Mouse (Mus musculus) midbrain, embryonic 11.5 days (tissue): ENCODE results near the gene Megf9. TPM values are rescaled to one million over a fixed set of nuclear protein-coding genes. Genes with fewer than 3 reads are reported as not detected.

Experiments
- ATAC-seq: fragments of 200-750 bp; cut with Nextera tagmentation; 2 replicates; pipeline ENCODE4 v1.8.0; 2017; ENCODE audit warnings: moderate TSS enrichment, moderate library complexity; ENCODE audit not compliant: low FRiP score
- DNase-seq: peaks from one replicate; pipeline ENCODE4 v3.0.0; 2015; ENCODE audit warnings: low spot score; ENCODE audit errors: missing footprints
- H3K27ac ChIP-seq: fragments of 300-500 bp; sonication (generic); 2 replicates; pipeline ENCODE4 v1.5.1; 2014; ENCODE audit warnings: low read depth, low read length
- H3K27me3 ChIP-seq: fragments of 300-500 bp; sonication (generic); 2 replicates; pipeline ENCODE4 v1.6.1; 2014; ENCODE audit warnings: mild to moderate bottlenecking, low read length, moderate library complexity, mixed read lengths; ENCODE audit not compliant: control insufficient read depth, insufficient read depth
- H3K36me3 ChIP-seq: fragments of 300-500 bp; sonication (generic); 2 replicates; pipeline ENCODE4 v1.6.1; 2014; ENCODE audit warnings: mild to moderate bottlenecking, low read length, moderate library complexity, mixed read lengths; ENCODE audit not compliant: control insufficient read depth, insufficient read depth
- H3K4me1 ChIP-seq: fragments of 300-500 bp; sonication (generic); 2 replicates; pipeline ENCODE4 v1.6.1; 2014; ENCODE audit warnings: low read length; ENCODE audit not compliant: control insufficient read depth, insufficient read depth
- H3K4me2 ChIP-seq: fragments of 300-500 bp; sonication (generic); 2 replicates; pipeline ENCODE4 v1.6.1; 2014; ENCODE audit warnings: mild to moderate bottlenecking, moderate library complexity
- H3K4me3 ChIP-seq: fragments of 300-500 bp; sonication (generic); 2 replicates; pipeline ENCODE4 v1.5.1; 2014; ENCODE audit warnings: low read depth, low read length
- H3K9ac ChIP-seq: fragments of 300-500 bp; sonication (generic); 2 replicates; pipeline ENCODE4 v1.6.1; 2014; ENCODE audit warnings: low read length
- H3K9me3 ChIP-seq: fragments of 300-500 bp; sonication (generic); 2 replicates; pipeline ENCODE4 v1.6.1; 2016; ENCODE audit warnings: low read length; ENCODE audit not compliant: control insufficient read depth
- WGBS: fragments of 180-500 bp; shearing (Covaris S2); extraction: QIAGEN DNeasy Blood & Tissue Kit; methylation state at CpG from one replicate; pipeline ENCODE4 v1.1.7; 2014; 5-methylcytosine and 5-hydroxymethylcytosine counted together
- polyA plus RNA-seq: library from polyadenylated mRNA; unstranded; fragments of >200 nt; fragmentation: Nextera tagmentation; extraction: Ambion mirVana; gene quantifications from 2 replicates; pipeline ENCODE4 v1.2.1, GENCODE M21; 2014

The Megf9 gene
- polyA plus RNA-seq, 1 experiment from 2014 or later: 28.6 TPM

DNA sequence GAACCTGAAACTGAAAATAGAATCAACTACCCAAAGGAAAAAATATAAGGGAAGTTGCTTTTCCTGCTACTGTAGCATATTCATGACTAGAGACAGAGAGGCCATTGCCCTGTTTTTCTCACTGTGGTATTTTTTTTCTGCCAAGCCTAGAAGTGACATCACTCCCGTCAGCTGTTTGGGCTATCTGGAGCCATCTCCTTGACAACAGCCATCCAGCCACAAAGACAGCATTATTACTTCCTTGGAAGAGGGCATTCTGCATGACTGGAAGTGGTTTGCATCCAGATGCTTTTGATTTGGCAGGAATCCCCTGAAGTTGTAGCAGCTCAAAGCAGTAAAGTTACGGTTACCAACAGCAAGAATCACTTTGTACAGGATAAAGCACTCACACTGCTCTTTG, 122.7 kb downstream of the Megf9 start:
- WGBS: 25% methylated on average over 2 of the region's 2 CpGs
- DNase-seq (no peak), ATAC-seq (peak; percentile 22)
- Histone ChIP-seq H3K27ac (peak overlapping the region; percentile 36; the same call in 1 of the 2 replicates), H3K4me1 (peaks cover 13% of the 10 kb centered on the region), H3K4me3 (no peak overlapping the region), H3K27me3 (no peaks in the 10 kb centered on the region), H3K9ac (no peak overlapping the region), H3K36me3 (no peaks in the 10 kb centered on the region), H3K4me2 (no peak overlapping the region), H3K9me3 (no peaks in the 10 kb centered on the region)

DNA sequence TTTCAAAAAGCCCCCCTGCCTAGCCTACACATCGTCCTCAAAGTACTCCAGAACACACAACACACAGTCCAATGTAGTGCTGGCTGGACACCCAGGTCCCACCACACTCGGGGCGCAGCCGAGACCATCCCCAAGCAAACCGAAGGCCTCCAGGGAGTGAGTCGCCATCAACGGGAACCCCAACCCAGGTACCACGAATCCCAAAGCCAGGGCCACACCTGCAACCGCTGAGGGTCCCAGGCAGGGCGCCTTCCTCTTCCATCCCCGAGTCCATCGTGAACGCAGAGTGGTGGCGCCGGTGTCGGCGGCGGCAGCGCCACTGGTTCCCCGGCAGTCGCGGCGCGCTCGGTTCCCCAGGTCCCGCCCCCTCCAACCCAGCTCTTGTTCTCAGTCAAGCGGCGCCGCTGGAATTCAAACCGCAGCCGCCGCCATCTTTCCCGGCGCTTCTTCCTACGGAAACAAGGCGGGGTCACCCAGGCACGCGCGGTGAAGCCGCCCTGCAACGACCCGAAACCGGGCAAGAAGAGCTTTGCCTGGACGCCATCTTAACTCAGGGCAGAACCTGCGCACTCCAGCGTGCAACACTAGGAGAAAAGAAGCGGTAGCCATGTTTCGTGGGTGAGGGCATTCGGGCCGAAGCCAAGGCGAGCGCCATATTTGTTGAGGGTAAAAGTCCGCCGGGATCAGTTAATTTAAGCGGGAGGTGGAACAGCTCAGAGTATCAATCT, 124.6 kb downstream of the Megf9 start, which contains the start of gene Cdk5rap2:
Cdk5rap2 (minus strand) TSS at position 450 of the 728 bp plus-strand sequence.
- Histone ChIP-seq H3K27me3 (no peaks in the 10 kb centered on the region), H3K9ac (peak within 1 kb of the TSS; percentile 76), H3K36me3 (no peaks in the 10 kb centered on the region), H3K4me1 (peaks cover 15% of the 10 kb centered on the region), H3K4me2 (peak within 1 kb of the TSS; percentile 50), H3K27ac (peak within 1 kb of the TSS; percentile 71), H3K4me3 (peak within 1 kb of the TSS; percentile 66), H3K9me3 (no peaks in the 10 kb centered on the region)
- under 1% methylated on average over 55 of the region's 55 CpGs for WGBS
- DNase-seq: peak; percentile 98
- ATAC-seq: peak; percentile 97

DNA sequence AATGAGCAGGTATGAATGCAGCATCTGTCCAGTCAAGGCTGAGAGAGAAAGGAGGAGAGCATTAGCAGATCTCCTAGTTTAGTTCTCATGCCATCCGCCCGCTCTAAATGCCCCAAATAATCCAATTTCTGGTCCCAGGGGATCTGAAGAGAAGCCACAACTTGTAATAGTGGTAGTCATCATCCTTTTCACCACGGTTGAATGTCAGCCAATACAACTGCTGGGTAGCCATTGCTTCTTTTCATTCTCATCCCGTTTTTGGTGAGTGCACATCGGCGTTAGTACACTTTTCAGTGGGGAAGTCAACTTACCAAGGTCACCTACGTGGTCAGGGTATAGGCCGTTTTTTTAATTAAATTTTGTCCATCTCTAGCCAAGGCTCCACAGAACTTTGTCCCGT, 125.3 kb downstream of the Megf9 start:
- H3K4me3 ChIP-seq: peak overlapping the region; percentile 66
- WGBS: 17% methylated on average over 9 of the region's 9 CpGs
- H3K9me3 ChIP-seq: no peaks in the 10 kb centered on the region
- H3K4me1 ChIP-seq: peaks cover 15% of the 10 kb centered on the region
- H3K27ac ChIP-seq: no peak overlapping the region
- DNase-seq (peak; percentile 88), ATAC-seq (no peak)
- H3K27me3 ChIP-seq: no peaks in the 10 kb centered on the region
- H3K4me2 ChIP-seq: peak overlapping the region; percentile 50
- H3K36me3 ChIP-seq: no peaks in the 10 kb centered on the region
- peak overlapping the region; percentile 76 for H3K9ac ChIP-seq

DNA sequence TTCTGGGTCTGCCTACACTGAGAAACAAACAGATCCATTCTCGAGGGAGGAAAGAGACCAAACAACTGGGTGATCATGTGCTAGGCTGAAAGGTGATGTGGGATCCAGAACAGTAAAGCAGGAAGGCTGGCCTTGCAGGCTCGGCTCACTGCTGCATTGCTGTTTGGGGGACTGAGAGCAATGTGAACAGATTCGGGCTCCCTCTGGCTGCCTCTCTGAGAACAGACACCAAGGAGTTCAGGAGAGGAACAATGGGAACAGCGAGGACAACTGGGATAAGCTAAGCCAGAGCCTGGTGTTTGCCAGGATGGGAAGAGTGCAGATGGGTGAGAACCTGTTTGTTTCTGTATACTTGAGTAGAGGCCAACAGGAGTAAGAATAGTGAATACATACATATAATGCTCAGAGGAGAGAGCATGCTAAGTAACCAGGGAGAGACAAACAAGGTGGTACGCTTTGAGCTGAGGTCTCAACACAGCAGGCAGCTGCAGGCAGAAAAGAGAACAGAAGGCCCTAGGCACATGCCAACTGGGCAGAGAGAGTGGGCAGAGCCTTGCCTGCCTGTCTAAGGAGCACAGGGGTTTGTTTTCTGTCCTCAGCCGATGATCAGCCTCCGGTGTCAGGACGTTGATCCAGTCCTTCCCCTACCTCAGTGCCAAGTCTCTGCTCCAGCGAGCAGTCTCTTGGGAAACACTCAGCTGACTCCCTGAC, 132.5 kb downstream of the Megf9 start:
- Histone ChIP-seq H3K27ac (no peak overlapping the region), H3K9me3 (no peaks in the 10 kb centered on the region), H3K4me3 (no peak overlapping the region), H3K4me1 (peaks cover 2% of the 10 kb centered on the region; the same call in 1 of the 2 replicates), H3K4me2 (no peak overlapping the region), H3K36me3 (peaks cover 12% of the 10 kb centered on the region; the same call in 1 of the 2 replicates), H3K9ac (no peak overlapping the region), H3K27me3 (no peaks in the 10 kb centered on the region)
- no peak for DNase-seq
- peak; percentile 72; the same call in 1 of the 2 replicates for ATAC-seq
- 61% methylated on average over 9 of the region's 9 CpGs for WGBS

DNA sequence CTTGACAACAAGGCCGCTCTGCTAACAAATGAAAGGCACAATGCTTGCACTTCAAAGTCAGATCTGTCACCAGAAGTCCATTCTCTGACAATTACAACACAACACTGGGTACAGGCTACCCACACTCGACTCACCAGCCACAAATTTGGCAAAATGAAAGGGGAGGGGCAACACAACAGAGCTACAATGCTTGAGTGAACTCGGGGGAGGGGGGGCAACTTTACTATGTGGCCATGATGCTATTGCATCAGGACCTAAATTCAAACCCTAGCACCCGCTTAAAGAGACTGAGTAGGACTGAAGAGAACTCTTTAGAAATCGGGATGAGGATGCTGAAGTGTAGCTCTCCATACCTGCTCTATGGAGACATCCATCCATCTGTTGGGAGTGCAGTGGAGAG, 135.3 kb downstream of the Megf9 start:
- Histone ChIP-seq H3K9me3 (no peaks in the 10 kb centered on the region), H3K4me3 (no peak overlapping the region)
- WGBS: 89% methylated on average over 5 of the region's 5 CpGs

DNA sequence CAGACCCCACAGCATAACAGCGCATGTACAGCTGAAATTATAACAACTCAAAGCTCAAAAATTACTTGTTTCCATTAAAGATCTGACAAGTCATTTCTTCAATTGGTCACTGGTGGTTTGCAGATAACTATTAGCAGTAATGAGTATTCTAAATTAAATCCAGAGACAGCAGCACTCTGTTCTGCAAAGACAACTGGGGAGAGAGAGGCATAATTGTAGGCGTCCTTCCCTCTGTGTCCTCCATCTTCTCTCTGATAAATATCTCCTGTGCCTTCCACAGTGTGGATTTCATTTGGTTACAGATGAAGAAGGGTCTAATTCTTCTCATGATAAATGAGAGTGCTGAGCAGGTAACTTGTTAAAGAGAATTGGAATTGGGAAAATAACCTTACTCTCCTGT, 135.7 kb downstream of the Megf9 start:
- ATAC-seq: no peak
- Histone ChIP-seq H3K9ac (no peak overlapping the region), H3K27me3 (no peaks in the 10 kb centered on the region), H3K27ac (no peak overlapping the region), H3K4me1 (no peaks in the 10 kb centered on the region), H3K9me3 (no peaks in the 10 kb centered on the region), H3K4me2 (no peak overlapping the region), H3K36me3 (peaks cover 12% of the 10 kb centered on the region; the same call in 1 of the 2 replicates), H3K4me3 (no peak overlapping the region)
- DNase-seq: no peak
- WGBS: 95% methylated on average over 2 of the region's 2 CpGs

More for the DNA sequence above, 135.3 kb downstream of the Megf9 start:
- no peak for DNase-seq
- no peak overlapping the region for H3K27ac ChIP-seq
- H3K4me2 ChIP-seq: no peak overlapping the region
- no peaks in the 10 kb centered on the region for H3K4me1 ChIP-seq
- H3K36me3 ChIP-seq: peaks cover 12% of the 10 kb centered on the region; the same call in 1 of the 2 replicates
- ATAC-seq: no peak
- no peak overlapping the region for H3K9ac ChIP-seq
- H3K27me3 ChIP-seq: no peaks in the 10 kb centered on the region

DNA sequence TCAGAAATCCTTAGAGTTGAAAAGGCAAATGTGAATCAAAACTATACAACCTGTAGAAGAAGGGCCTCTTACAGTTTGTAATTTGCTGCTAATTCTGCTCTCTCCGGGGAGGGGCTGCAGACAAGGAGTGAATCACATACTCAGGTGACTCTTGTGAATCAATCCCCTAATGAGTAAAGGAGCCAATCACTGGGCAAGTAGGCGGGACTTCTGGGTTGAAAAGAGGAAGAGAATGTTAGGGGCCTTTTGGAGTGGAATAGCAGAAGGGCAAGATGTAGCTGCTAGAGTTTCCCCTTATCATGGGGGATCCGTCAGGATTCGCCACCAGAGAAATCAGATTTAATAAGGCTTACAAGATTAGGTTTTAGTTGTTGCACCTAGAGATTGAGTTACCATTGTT, 136.7 kb downstream of the Megf9 start:
- 84% methylated on average over 4 of the region's 4 CpGs for WGBS
- no peak for ATAC-seq
- Histone ChIP-seq H3K9me3 (no peaks in the 10 kb centered on the region), H3K27me3 (no peaks in the 10 kb centered on the region), H3K4me2 (no peak overlapping the region), H3K27ac (no peak overlapping the region), H3K4me3 (no peak overlapping the region), H3K9ac (no peak overlapping the region), H3K36me3 (peaks cover 12% of the 10 kb centered on the region; the same call in 1 of the 2 replicates), H3K4me1 (no peaks in the 10 kb centered on the region)
- no peak for DNase-seq

DNA sequence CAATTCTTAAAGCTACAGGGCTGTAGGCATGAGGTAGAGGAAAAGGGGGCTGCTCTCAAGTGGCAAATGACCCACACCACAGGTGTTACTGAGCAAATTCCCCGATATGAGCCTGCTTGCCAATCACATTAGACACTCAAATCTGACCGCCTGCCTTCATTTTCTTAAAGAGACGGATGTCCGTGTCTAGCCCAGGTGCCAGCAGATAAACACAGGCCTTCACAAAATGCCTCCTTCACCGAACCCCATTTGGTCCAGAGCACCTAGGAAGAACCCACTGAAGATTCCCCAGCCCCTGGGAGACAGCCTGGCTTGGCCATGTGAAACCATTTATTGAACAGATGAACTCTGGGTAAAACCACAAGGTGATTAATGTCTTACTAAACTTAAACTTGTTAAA, 138.1 kb downstream of the Megf9 start:
- WGBS: 91% methylated on average over 5 of the region's 5 CpGs
- peaks cover 10% of the 10 kb centered on the region; the same call in 1 of the 2 replicates for H3K36me3 ChIP-seq
- no peak overlapping the region for H3K4me2 ChIP-seq

DNA sequence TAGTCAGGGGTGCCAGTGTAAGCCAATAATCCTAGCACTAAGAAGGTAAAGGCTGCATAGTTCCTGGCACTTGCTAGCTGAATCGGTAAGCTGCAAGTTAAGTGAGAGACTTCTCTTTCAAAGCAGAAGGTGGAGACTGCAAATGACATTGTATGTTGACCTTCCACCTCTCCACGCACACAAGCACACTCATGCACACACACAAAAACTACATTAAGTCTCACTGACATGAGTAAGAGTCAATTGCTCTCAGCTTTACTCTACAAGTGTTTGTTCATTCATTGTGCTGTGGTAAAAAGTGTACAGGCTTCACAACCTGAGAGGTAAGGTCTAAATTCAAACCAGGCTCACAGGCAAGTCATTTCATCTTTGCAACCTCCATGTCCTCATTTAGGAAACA, 140.1 kb downstream of the Megf9 start:
- DNase-seq: no peak
- ATAC-seq: no peak

More for the DNA sequence above, 138.1 kb downstream of the Megf9 start:
- Histone ChIP-seq H3K4me3 (no peak overlapping the region), H3K27ac (no peak overlapping the region), H3K9me3 (no peaks in the 10 kb centered on the region), H3K27me3 (no peaks in the 10 kb centered on the region), H3K9ac (no peak overlapping the region), H3K4me1 (no peaks in the 10 kb centered on the region)
- DNase-seq: no peak
- ATAC-seq: no peak

More for the DNA sequence above, 140.1 kb downstream of the Megf9 start:
- no peak overlapping the region for H3K4me2 ChIP-seq
- no peaks in the 10 kb centered on the region for H3K27me3 ChIP-seq
- no peaks in the 10 kb centered on the region for H3K9me3 ChIP-seq
- H3K36me3 ChIP-seq: peaks cover 4% of the 10 kb centered on the region; the same call in 1 of the 2 replicates
- H3K9ac ChIP-seq: no peak overlapping the region
- 87% methylated on average over 2 of the region's 2 CpGs for WGBS
- no peak overlapping the region for H3K4me3 ChIP-seq
- no peaks in the 10 kb centered on the region for H3K4me1 ChIP-seq
- no peak overlapping the region for H3K27ac ChIP-seq
